Mouse (Mus musculus): ENCODE measurements around the gene Nav1.
A peak's percentile ranks its signal among the peaks of the same experiment; 100 is the strongest.
"Not testable (repeated sequence)": the region's sequence is repeated elsewhere in the genome, so short reads cannot be mapped to it uniquely, and the experiment has no call there.

Gene Nav1

GRCm38 (mm10) chr1:135514913-135515632 lies 92.0 kb downstream of the Nav1 start:
- DNase-seq: no peak

- no peak for DNase-seq
These were observed 93.0 kb downstream of the Nav1 start for GRCm38 (mm10) chr1:135514046-135514445.

- DNase-seq: no peak
These were observed 93.6 kb downstream of the Nav1 start for GRCm38 (mm10) chr1:135513464-135513863.

GRCm38 (mm10) chr1:135510346-135510977 lies 96.6 kb downstream of the Nav1 start:
- DNase-seq: peak; percentile 32

GRCm38 (mm10) chr1:135509145-135510084 lies 97.7 kb downstream of the Nav1 start:
- DNase-seq: no peak

GRCm38 (mm10) chr1:135508349-135508634 lies 98.8 kb downstream of the Nav1 start:
- no peak for DNase-seq

GRCm38 (mm10) chr1:135507572-135508348 lies 99.3 kb downstream of the Nav1 start:
- no peak for DNase-seq

GRCm38 (mm10) chr1:135505499-135505898 lies 101.6 kb downstream of the Nav1 start:
- DNase-seq: no peak

GRCm38 (mm10) chr1:135503436-135503835 lies 103.7 kb downstream of the Nav1 start:
- DNase-seq: no peak

- DNase-seq: no peak
These were observed 104.3 kb downstream of the Nav1 start for GRCm38 (mm10) chr1:135502750-135503149.

GRCm38 (mm10) chr1:135502135-135502534 lies 105.0 kb downstream of the Nav1 start:
- no peak for DNase-seq

- no peak for DNase-seq
These were observed 108.4 kb downstream of the Nav1 start for GRCm38 (mm10) chr1:135498455-135499358.

- DNase-seq: no peak
These were observed 112.0 kb downstream of the Nav1 start for GRCm38 (mm10) chr1:135495048-135495447.

- no peak for DNase-seq
These were observed 113.2 kb downstream of the Nav1 start for GRCm38 (mm10) chr1:135493862-135494261.

- DNase-seq: no peak
These were observed 114.7 kb downstream of the Nav1 start for GRCm38 (mm10) chr1:135492406-135492805.

- DNase-seq: no peak
These were observed 116.0 kb downstream of the Nav1 start for GRCm38 (mm10) chr1:135490931-135491666.

GRCm38 (mm10) chr1:135488879-135489278 lies 118.2 kb downstream of the Nav1 start:
- no peak for DNase-seq

GRCm38 (mm10) chr1:135485179-135485578 lies 121.9 kb downstream of the Nav1 start:
- no peak for DNase-seq

- DNase-seq: not testable (repeated sequence)
These were observed 122.5 kb downstream of the Nav1 start for GRCm38 (mm10) chr1:135484503-135485051.

GRCm38 (mm10) chr1:135483971-135484370 lies 123.1 kb downstream of the Nav1 start:
- DNase-seq: no peak

- DNase-seq: no peak
These were observed 124.4 kb downstream of the Nav1 start for GRCm38 (mm10) chr1:135482666-135483065.

Data from thymus, postnatal 25 days (tissue).